Mouse (Mus musculus): Measurements from ENCODE around the gene Ulk2. TPM values are rescaled to one million over a fixed set of nuclear protein-coding genes. Genes with fewer than 3 reads are reported as not detected.

The Ulk2 gene
- total and polyA plus RNA-seq, 3 experiments = 2.8 to 23.0 (median 16.7) TPM

- no peaks in the 10 kb centered on the region for H3K9me3 ChIP-seq (replicated peaks)
- DNase-seq (ENCODE audit: low spot score) (no peak), ATAC-seq (ENCODE audit: extremely low read depth, insufficient number of reproducible peaks, low FRiP score, poor library complexity, severe bottlenecking) (no peak)
- H3K36me3 ChIP-seq (replicated peaks) = peaks cover 67% of the 10 kb centered on the region
- no peaks in the 10 kb centered on the region for H3K27me3 ChIP-seq (ENCODE audit: insufficient read depth, low read length)
- TF ChIP-seq GATA2 (IDR thresholded peaks at IDR 0.05; ENCODE audit: borderline replicate concordance, low read depth, low read length) (no peak), GATA1 (IDR thresholded peaks at IDR 0.05; ENCODE audit: borderline replicate concordance, low read length) (no peak), CTCF (IDR thresholded peaks at IDR 0.05; ENCODE audit: low read depth, low read length) (no peak), POLR2AphosphoS5 (IDR thresholded peaks at IDR 0.05; ENCODE audit: insufficient replicate concordance, low read depth, low read length) (no peak), TAL1 (conservative IDR thresholded peaks at IDR 0.05; ENCODE audit: low read depth, low read length) (no peak)
- H3K4me3 ChIP-seq (ENCODE audit: low read depth, low read length) = no peak overlapping the region
- H3K4me1 ChIP-seq (ENCODE audit: insufficient read depth, low read depth, low read length) = no peaks in the 10 kb centered on the region
These were observed 109.1 kb downstream of the Ulk2 start for GRCm38 (mm10) chr11:61745781-61746180.

- ATAC-seq (ENCODE audit: extremely low read depth, insufficient number of reproducible peaks, low FRiP score, poor library complexity, severe bottlenecking) = no peak
- DNase-seq (ENCODE audit: low spot score) = no peak
These were observed 110.4 kb downstream of the Ulk2 start for GRCm38 (mm10) chr11:61744460-61744859.

GRCm38 (mm10) chr11:61743768-61744167 lies 111.1 kb downstream of the Ulk2 start:
- peaks cover 66% of the 10 kb centered on the region for H3K36me3 ChIP-seq (replicated peaks)
- TF ChIP-seq CTCF (IDR thresholded peaks at IDR 0.05; ENCODE audit: low read depth, low read length) (no peak), POLR2AphosphoS5 (IDR thresholded peaks at IDR 0.05; ENCODE audit: insufficient replicate concordance, low read depth, low read length) (no peak), GATA2 (IDR thresholded peaks at IDR 0.05; ENCODE audit: borderline replicate concordance, low read depth, low read length) (no peak), TAL1 (conservative IDR thresholded peaks at IDR 0.05; ENCODE audit: low read depth, low read length) (no peak), GATA1 (IDR thresholded peaks at IDR 0.05; ENCODE audit: borderline replicate concordance, low read length) (no peak)
- H3K27me3 ChIP-seq (ENCODE audit: insufficient read depth, low read length) = no peaks in the 10 kb centered on the region
- DNase-seq (ENCODE audit: low spot score) = no peak
- H3K4me3 ChIP-seq (ENCODE audit: low read depth, low read length) = no peak overlapping the region
- H3K9me3 ChIP-seq (replicated peaks) = no peaks in the 10 kb centered on the region
- H3K4me1 ChIP-seq (ENCODE audit: insufficient read depth, low read depth, low read length) = no peaks in the 10 kb centered on the region
- no peak for ATAC-seq (ENCODE audit: extremely low read depth, insufficient number of reproducible peaks, low FRiP score, poor library complexity, severe bottlenecking)

More at GRCm38 (mm10) chr11:61744460-61744859, 110.4 kb downstream of the Ulk2 start:
- TF ChIP-seq GATA2 (IDR thresholded peaks at IDR 0.05; ENCODE audit: borderline replicate concordance, low read depth, low read length) (no peak), POLR2AphosphoS5 (IDR thresholded peaks at IDR 0.05; ENCODE audit: insufficient replicate concordance, low read depth, low read length) (no peak), CTCF (IDR thresholded peaks at IDR 0.05; ENCODE audit: low read depth, low read length) (no peak), GATA1 (IDR thresholded peaks at IDR 0.05; ENCODE audit: borderline replicate concordance, low read length) (no peak), TAL1 (conservative IDR thresholded peaks at IDR 0.05; ENCODE audit: low read depth, low read length) (no peak)
- Histone ChIP-seq H3K4me1 (ENCODE audit: insufficient read depth, low read depth, low read length) (no peaks in the 10 kb centered on the region), H3K36me3 (replicated peaks) (peaks cover 66% of the 10 kb centered on the region), H3K9me3 (replicated peaks) (no peaks in the 10 kb centered on the region), H3K27me3 (ENCODE audit: insufficient read depth, low read length) (no peaks in the 10 kb centered on the region), H3K4me3 (ENCODE audit: low read depth, low read length) (no peak overlapping the region)

- no peaks in the 10 kb centered on the region for H3K9me3 ChIP-seq (replicated peaks)
- H3K27me3 ChIP-seq (ENCODE audit: insufficient read depth, low read length) = no peaks in the 10 kb centered on the region
- no peaks in the 10 kb centered on the region for H3K4me1 ChIP-seq (ENCODE audit: insufficient read depth, low read depth, low read length)
- no peak for ATAC-seq (ENCODE audit: extremely low read depth, insufficient number of reproducible peaks, low FRiP score, poor library complexity, severe bottlenecking)
- H3K4me3 ChIP-seq (ENCODE audit: low read depth, low read length) = no peak overlapping the region
- TF ChIP-seq POLR2AphosphoS5 (IDR thresholded peaks at IDR 0.05; ENCODE audit: insufficient replicate concordance, low read depth, low read length) (no peak), GATA2 (IDR thresholded peaks at IDR 0.05; ENCODE audit: borderline replicate concordance, low read depth, low read length) (no peak)
- no peak for DNase-seq (ENCODE audit: low spot score)
- H3K36me3 ChIP-seq (replicated peaks) = peaks cover 67% of the 10 kb centered on the region
These were observed 114.4 kb downstream of the Ulk2 start for GRCm38 (mm10) chr11:61740500-61740899.

GRCm38 (mm10) chr11:61737290-61737689 lies 117.6 kb downstream of the Ulk2 start:
- peaks cover 76% of the 10 kb centered on the region for H3K36me3 ChIP-seq (replicated peaks)
- no peak for ATAC-seq (ENCODE audit: extremely low read depth, insufficient number of reproducible peaks, low FRiP score, poor library complexity, severe bottlenecking)
- H3K4me3 ChIP-seq (ENCODE audit: low read depth, low read length) = no peak overlapping the region
- DNase-seq (ENCODE audit: low spot score) = no peak
- TF ChIP-seq POLR2AphosphoS5 (IDR thresholded peaks at IDR 0.05; ENCODE audit: insufficient replicate concordance, low read depth, low read length) (no peak), CTCF (IDR thresholded peaks at IDR 0.05; ENCODE audit: low read depth, low read length) (no peak), TAL1 (conservative IDR thresholded peaks at IDR 0.05; ENCODE audit: low read depth, low read length) (no peak), GATA1 (IDR thresholded peaks at IDR 0.05; ENCODE audit: borderline replicate concordance, low read length) (no peak), GATA2 (IDR thresholded peaks at IDR 0.05; ENCODE audit: borderline replicate concordance, low read depth, low read length) (no peak)
- H3K27me3 ChIP-seq (ENCODE audit: insufficient read depth, low read length) = no peaks in the 10 kb centered on the region
- H3K4me1 ChIP-seq (ENCODE audit: insufficient read depth, low read depth, low read length) = no peaks in the 10 kb centered on the region
- H3K9me3 ChIP-seq (replicated peaks) = no peaks in the 10 kb centered on the region

- Histone ChIP-seq H3K27me3 (ENCODE audit: insufficient read depth, low read length) (no peaks in the 10 kb centered on the region), H3K9me3 (replicated peaks) (no peaks in the 10 kb centered on the region), H3K4me3 (ENCODE audit: low read depth, low read length) (no peak overlapping the region), H3K36me3 (replicated peaks) (peaks cover 74% of the 10 kb centered on the region), H3K4me1 (ENCODE audit: insufficient read depth, low read depth, low read length) (no peaks in the 10 kb centered on the region)
- no peak for DNase-seq (ENCODE audit: low spot score)
- ATAC-seq (ENCODE audit: extremely low read depth, insufficient number of reproducible peaks, low FRiP score, poor library complexity, severe bottlenecking) = no peak
- TF ChIP-seq CTCF (IDR thresholded peaks at IDR 0.05; ENCODE audit: low read depth, low read length) (no peak), GATA2 (IDR thresholded peaks at IDR 0.05; ENCODE audit: borderline replicate concordance, low read depth, low read length) (no peak), POLR2AphosphoS5 (IDR thresholded peaks at IDR 0.05; ENCODE audit: insufficient replicate concordance, low read depth, low read length) (no peak), TAL1 (conservative IDR thresholded peaks at IDR 0.05; ENCODE audit: low read depth, low read length) (no peak), GATA1 (IDR thresholded peaks at IDR 0.05; ENCODE audit: borderline replicate concordance, low read length) (no peak)
These were observed 122.2 kb downstream of the Ulk2 start for GRCm38 (mm10) chr11:61732672-61733071.
